Mouse (Mus musculus) forebrain, postnatal 0 days (tissue): ENCODE data around the gene Mrpl49. TPM values are rescaled to one million over a fixed set of nuclear protein-coding genes. Genes with fewer than 3 reads are reported as not detected.

Experiments used
- ATAC-seq: fragments of 200-750 bp; cut with Nextera tagmentation; 2 replicates; pipeline ENCODE4 v1.8.0; 2017; ENCODE audit warnings: mild to moderate bottlenecking, moderate library complexity
- DNase-seq: peaks from one replicate; pipeline ENCODE4 v3.0.0-alpha.2; 2015
- H3K27ac ChIP-seq: fragments of 300-500 bp; sonication (generic); 2 replicates; pipeline ENCODE4 v1.5.1; 2014; ENCODE audit warnings: low read depth, mild to moderate bottlenecking, antibody characterized with exemption, low read length, moderate library complexity, mixed read lengths
- H3K27me3 ChIP-seq: fragments of 300-500 bp; sonication (generic); 2 replicates; pipeline ENCODE4 v1.6.1; 2014; ENCODE audit warnings: mild to moderate bottlenecking, low read length, mixed read lengths; ENCODE audit not compliant: insufficient read depth
- H3K36me3 ChIP-seq: fragments of 300-500 bp; sonication (generic); 2 replicates; pipeline ENCODE4 v1.6.1; 2014; ENCODE audit warnings: mild to moderate bottlenecking, moderate library complexity; ENCODE audit not compliant: insufficient read depth
- H3K4me1 ChIP-seq: fragments of 300-500 bp; sonication (generic); 2 replicates; pipeline ENCODE4 v1.6.1; 2014; ENCODE audit warnings: antibody characterized with exemption; ENCODE audit not compliant: insufficient read depth
- H3K4me2 ChIP-seq: fragments of 300-500 bp; sonication (generic); 2 replicates; pipeline ENCODE4 v1.6.1; 2014; ENCODE audit warnings: low read depth, mild to moderate bottlenecking, moderate library complexity
- H3K4me3 ChIP-seq: fragments of 300-500 bp; sonication (generic); 2 replicates; pipeline ENCODE4 v1.5.1; 2014; ENCODE audit warnings: low read depth, low read length, mixed read lengths
- H3K9ac ChIP-seq: fragments of 300-500 bp; sonication (generic); 2 replicates; pipeline ENCODE4 v1.6.1; 2014; ENCODE audit warnings: mild to moderate bottlenecking
- H3K9me3 ChIP-seq: fragments of 300-500 bp; sonication (generic); 2 replicates; pipeline ENCODE4 v1.6.1; 2016; ENCODE audit warnings: low read length
- CTCF ChIP-seq: sonication (generic); IDR thresholded peaks from 2 replicates; pipeline ENCODE4 v1.5.1; 2016; ENCODE audit warnings: antibody characterized with exemption, control low read depth, low read depth
- WGBS: fragments of 180-500 bp; shearing (Covaris S2); extraction: QIAGEN DNeasy Blood & Tissue Kit; methylation state at CpG from one replicate; pipeline ENCODE4 v1.1.7; 2014; 5-methylcytosine and 5-hydroxymethylcytosine counted together
- polyA plus RNA-seq: library from polyadenylated mRNA; unstranded; fragments of >200 nt; fragmentation: Nextera tagmentation; extraction: Ambion mirVana; gene quantifications from 2 replicates; pipeline ENCODE4 v1.2.1, GENCODE M21; 2015
- total RNA-seq: library from RNA; depleted of rRNA; stranded (reverse); fragments of >200 nt; gene quantifications from 2 replicates; pipeline ENCODE4 v1.2.3, GENCODE M21; 2014

The Mrpl49 gene
- total and polyA plus RNA-seq, 2 experiments from 2014 or later: 47.1 to 55.7 TPM

DNA sequence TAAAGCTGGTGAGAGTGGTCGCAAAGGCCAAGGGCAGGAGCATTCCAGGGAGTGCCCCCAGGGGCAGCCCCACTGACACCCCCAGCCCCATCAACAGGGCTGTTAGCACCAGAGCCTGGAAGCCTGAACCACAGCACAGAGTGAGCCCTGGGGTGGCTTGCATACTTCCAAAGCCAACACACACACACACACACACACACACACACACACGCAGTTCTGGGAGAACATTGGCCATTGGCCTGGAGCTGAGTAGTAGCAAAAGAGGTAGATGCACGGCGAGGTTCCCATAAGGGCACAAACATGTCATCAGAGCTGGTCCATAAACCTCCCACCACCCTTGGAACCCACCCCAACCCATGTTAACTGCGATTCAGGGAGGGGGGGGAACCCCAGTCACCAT is 9.0 kb upstream of the Mrpl49 start:
- 37% methylated on average over 5 of the region's 5 CpGs for WGBS
- no peak for TF ChIP-seq CTCF
- Histone ChIP-seq H3K9me3 (no peaks in the 10 kb centered on the region), H3K9ac (peak overlapping the region; percentile 79), H3K4me2 (peak overlapping the region; percentile 95), H3K36me3 (peaks cover 29% of the 10 kb centered on the region), H3K27ac (peak overlapping the region; percentile 87), H3K4me3 (peak overlapping the region; percentile 64), H3K4me1 (peaks cover 23% of the 10 kb centered on the region), H3K27me3 (no peaks in the 10 kb centered on the region)
- DNase-seq: no peak
- 0 out of 2 replicates have a peak, but pooled peaks have one; percentile 0 for ATAC-seq

DNA sequence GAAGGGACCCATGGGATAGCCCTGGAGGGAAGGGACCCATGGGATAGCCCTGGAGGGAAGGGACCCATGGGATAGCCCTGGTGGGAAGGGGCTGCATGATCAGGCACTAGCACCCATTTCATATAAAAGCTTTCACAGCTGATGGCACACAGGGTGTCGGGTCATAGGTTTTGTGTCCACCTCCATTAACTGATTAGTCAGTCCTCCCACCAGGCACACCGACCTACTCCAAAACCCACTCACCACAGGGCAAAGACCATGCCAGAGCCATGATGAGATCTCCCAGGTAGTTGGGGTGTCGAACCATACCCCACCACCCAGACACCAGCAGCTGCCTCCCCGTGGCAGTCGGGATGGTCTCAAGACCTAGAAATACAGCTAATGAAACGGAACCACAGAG is 5.5 kb upstream of the Mrpl49 start:
- Histone ChIP-seq H3K27me3 (no peaks in the 10 kb centered on the region), H3K9me3 (no peaks in the 10 kb centered on the region), H3K4me2 (no peak overlapping the region), H3K27ac (no peak overlapping the region), H3K4me1 (peaks cover 22% of the 10 kb centered on the region), H3K9ac (no peak overlapping the region), H3K36me3 (0 out of 2 replicates have a peak, but pooled peaks cover 5% of the 10 kb centered on the region), H3K4me3 (no peak overlapping the region)
- TF ChIP-seq CTCF: no peak
- WGBS: 98% methylated on average over 6 of the region's 6 CpGs
- DNase-seq: no peak
- no peak for ATAC-seq

DNA sequence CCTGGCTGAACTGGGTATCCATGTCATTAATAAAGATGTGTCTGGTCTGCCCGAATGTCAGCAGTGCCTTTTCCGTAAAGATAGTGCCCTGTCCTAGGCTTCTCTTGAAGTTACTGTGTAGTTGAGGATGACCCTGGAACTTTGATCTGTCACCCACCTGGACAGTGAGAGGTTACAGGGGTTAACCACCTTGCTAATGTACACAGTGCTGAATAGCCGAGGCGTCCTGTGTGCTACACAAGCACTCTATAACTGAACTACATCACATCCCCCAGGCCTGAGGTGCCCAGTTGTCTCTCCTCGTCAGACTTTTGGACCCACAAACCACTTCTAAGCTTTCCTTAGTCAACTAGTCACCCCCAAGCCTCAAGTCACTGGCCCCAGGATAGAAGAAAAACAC is 4.8 kb upstream of the Mrpl49 start:
- Histone ChIP-seq H3K9ac (peak overlapping the region; percentile 93), H3K27me3 (no peaks in the 10 kb centered on the region), H3K4me1 (peaks cover 19% of the 10 kb centered on the region), H3K9me3 (no peaks in the 10 kb centered on the region), H3K27ac (no peak overlapping the region), H3K4me2 (peak overlapping the region; percentile 99), H3K36me3 (0 out of 2 replicates have a peak, but pooled peaks cover 5% of the 10 kb centered on the region), H3K4me3 (peak overlapping the region; percentile 57)
- no peak for TF ChIP-seq CTCF
- 72% methylated on average over 5 of the region's 5 CpGs for WGBS
- DNase-seq (no peak), ATAC-seq (no peak)

DNA sequence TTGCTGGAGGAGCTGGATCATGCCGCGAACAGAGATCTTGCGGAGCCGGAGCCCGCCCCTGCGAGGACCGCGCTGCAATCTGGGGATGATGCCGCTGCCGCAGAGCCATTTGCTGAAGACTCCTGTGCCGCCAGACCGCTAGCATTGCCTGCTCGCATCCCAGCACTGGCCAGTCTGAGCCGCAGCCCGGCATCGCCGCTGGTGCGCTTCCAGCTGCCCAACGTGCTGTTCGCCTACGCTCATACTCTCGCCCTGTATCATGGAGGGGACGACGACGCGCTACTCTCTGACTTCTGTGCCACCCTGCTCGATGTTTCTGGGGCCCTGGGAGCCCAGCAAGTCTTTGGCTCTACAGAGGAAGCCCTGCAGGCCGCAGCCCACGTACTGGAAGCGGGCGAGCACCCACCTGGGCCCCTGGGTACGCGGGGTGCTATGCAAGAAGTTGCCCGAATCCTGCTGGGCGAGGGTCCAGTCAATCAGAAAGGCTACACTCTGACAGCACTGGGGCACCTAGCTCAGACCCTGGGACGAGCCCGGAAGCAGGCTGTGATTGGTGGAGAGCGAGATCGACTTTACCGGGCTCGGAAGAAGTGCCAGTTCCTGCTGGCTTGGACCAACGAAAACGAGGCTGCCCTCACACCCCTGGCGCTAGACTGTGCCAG is 4.2 kb upstream of the Mrpl49 start:
- Histone ChIP-seq H3K27me3 (no peaks in the 10 kb centered on the region), H3K4me3 (peak overlapping the region; percentile 57), H3K27ac (peak overlapping the region; percentile 86), H3K4me1 (peaks cover 19% of the 10 kb centered on the region), H3K9ac (peak overlapping the region; percentile 93), H3K36me3 (0 out of 2 replicates have a peak, but pooled peaks cover 5% of the 10 kb centered on the region), H3K4me2 (peak overlapping the region; percentile 99), H3K9me3 (no peaks in the 10 kb centered on the region)
- no peak for TF ChIP-seq CTCF
- 2% methylated on average over 44 of the region's 44 CpGs for WGBS
- ATAC-seq (peak; percentile 3), DNase-seq (peak; percentile 28)

DNA sequence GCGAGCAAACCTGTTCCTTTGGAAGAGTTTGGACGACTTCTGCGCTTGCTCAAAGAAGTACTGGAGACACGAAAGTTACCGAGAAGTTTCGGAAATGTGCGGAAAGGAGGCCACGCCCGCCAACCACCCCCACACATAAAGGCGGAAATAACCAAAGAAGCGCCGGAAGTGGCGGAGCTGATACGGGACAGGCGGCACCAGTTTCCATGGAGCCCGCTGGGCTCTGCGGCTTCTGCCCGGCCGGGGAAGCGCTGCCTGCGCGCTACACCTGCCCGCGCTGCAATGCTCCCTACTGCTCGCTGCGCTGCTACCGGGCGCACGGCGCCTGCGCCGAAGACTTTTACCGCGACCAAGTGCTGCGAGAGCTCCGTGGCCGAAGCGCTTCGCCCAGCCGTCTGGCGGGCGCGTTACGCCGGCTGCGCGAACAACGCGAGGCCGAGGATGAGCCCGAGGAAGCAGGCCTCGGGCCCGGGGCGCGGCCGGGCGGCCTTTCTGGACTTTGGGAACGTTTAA is 3.5 kb upstream of the Mrpl49 start, which contains the start of gene Znhit2:
Gene Znhit2 (plus strand): TSS at position 172 of the 513 bp plus-strand sequence.
- H3K4me3 ChIP-seq: peak within 1 kb of the TSS; percentile 57
- peak; percentile 96 for DNase-seq
- H3K4me1 ChIP-seq: peaks cover 13% of the 10 kb centered on the region
- peak; percentile 88 for ATAC-seq
- H3K9me3 ChIP-seq: no peaks in the 10 kb centered on the region
- peak; percentile 45 for TF ChIP-seq CTCF
- H3K27ac ChIP-seq: peak within 1 kb of the TSS; percentile 86
- H3K9ac ChIP-seq: peak within 1 kb of the TSS; percentile 93
- no peaks in the 10 kb centered on the region for H3K27me3 ChIP-seq
- H3K4me2 ChIP-seq: peak within 1 kb of the TSS; percentile 99
- H3K36me3 ChIP-seq: 0 out of 2 replicates have a peak, but pooled peaks cover 5% of the 10 kb centered on the region
- WGBS: 2% methylated on average over 48 of the region's 58 CpGs

DNA sequence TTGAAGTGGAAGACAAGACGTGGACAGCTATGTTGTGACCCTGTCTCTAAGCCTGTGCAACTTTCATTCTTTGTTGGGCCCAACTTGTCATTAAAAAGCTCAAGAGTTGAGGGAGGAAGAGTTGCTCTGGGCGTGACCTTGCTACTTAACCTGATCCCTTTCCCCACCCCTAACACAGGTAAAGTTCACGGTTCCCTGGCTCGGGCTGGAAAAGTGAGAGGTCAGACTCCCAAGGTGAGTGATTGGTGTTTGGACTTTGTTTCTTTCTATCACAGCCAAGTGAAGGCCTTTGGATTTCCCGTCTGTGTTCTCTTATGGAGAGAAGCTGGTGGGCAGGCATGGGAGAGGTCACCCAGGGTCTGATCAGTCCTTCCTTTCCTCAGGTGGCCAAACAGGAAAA is 1.4 kb upstream of the Mrpl49 start:
- peak overlapping the region; percentile 88 for H3K4me2 ChIP-seq
- ATAC-seq (no peak), DNase-seq (no peak)
- no peak overlapping the region for H3K27ac ChIP-seq
- H3K36me3 ChIP-seq: peaks cover 20% of the 10 kb centered on the region
- WGBS: 81% methylated on average over 5 of the region's 5 CpGs
- H3K9me3 ChIP-seq: no peaks in the 10 kb centered on the region
- H3K4me3 ChIP-seq: no peak overlapping the region
- no peak overlapping the region for H3K9ac ChIP-seq
- H3K27me3 ChIP-seq: no peaks in the 10 kb centered on the region
- H3K4me1 ChIP-seq: peaks cover 9% of the 10 kb centered on the region
- no peak for TF ChIP-seq CTCF

DNA sequence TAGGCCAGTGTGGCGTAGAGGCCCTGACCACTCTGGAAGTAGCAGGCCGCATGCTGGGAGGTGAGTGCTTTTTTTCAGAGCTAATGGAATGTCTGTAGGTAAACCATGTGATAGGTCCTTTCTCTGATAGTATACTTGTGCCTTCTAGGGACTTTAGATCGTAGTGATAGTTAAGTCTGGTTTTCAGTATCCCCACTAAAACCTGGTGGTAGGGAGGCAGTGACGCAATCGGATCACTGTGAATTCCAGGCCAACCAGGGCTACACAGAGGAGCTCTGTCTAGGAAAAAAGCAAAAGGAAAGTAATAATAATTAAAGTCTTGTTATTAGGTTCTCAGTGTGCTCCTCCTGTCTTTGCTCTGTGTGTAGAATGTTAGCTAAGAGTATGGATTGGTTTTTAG is 928 bp upstream of the Mrpl49 start:
- Histone ChIP-seq H3K27me3 (no peaks in the 10 kb centered on the region), H3K4me1 (peaks cover 9% of the 10 kb centered on the region), H3K4me2 (peak overlapping the region; percentile 88), H3K9me3 (no peaks in the 10 kb centered on the region), H3K36me3 (peaks cover 24% of the 10 kb centered on the region), H3K27ac (no peak overlapping the region), H3K4me3 (peak overlapping the region; percentile 91), H3K9ac (peak overlapping the region; percentile 94)
- TF ChIP-seq CTCF: no peak
- ATAC-seq (no peak), DNase-seq (no peak)
- 37% methylated on average over 5 of the region's 5 CpGs for WGBS
